Mouse (Mus musculus): ENCODE results near the gene Ifitm7.

DNA sequence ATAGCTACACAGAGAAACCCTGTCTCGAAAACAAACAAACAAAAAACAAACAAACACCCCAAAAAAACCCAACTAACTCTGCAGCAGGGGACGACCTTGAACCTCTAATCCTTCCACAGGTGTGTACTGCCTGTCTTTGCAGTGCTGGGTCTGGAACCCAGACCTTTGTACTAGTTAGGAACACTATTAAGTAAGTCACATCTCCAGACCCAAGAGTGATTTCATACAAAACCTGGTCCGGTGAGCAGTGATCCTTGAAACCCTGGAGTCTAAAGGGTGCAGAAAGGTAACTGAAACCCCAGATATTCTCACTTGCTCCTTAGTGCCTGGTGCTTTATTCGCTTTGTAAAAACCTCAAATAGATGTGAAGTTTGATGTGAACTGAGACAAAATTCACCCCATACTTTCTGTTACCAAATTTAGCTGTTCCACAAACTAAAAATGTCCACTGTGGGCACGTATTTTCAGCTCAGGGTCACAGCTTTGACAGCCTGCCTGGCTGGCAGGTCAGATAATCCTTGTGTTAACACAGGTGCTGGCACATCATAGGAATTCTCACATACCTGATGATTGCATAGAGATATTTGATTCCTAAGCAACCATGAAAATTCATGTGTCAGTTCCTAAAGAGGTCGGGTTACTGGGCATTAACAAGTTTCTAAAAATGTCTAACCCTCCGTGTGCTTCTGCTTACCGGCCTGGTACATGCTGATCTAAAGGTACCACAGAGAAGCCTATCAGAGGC, 16.9 kb upstream of the Ifitm7 start:
- TF ChIP-seq POLR2A (IDR thresholded peaks at IDR 0.05; ENCODE audit: borderline replicate concordance, extremely low read depth, low read depth, low read length), result no peak
- no peak for TF ChIP-seq CTCF (IDR thresholded peaks at IDR 0.05; ENCODE audit: insufficient read depth, low read length)

Measured in lung, adult 2 months (tissue).